Mouse (Mus musculus): ENCODE data around the gene Shank2. TPM values are rescaled to one million over a fixed set of nuclear protein-coding genes. Genes with fewer than 3 reads are reported as not detected.

Shank2 gene
- polyA plus RNA-seq, 1 experiment from 2014 or later: 2.6 TPM

GRCm38 (mm10) chr7:144153124-144153523, 151.4 kb downstream of the Shank2 start:
- no peak overlapping the region for H3K9ac ChIP-seq
- H3K4me1 ChIP-seq: no peaks in the 10 kb centered on the region
- no peak for ATAC-seq (replicated peaks; ENCODE audit: low FRiP score)
- H3K27ac ChIP-seq: no peak overlapping the region
- WGBS: 84% methylated on average over 4 of the region's 4 CpGs
- no peaks in the 10 kb centered on the region for H3K9me3 ChIP-seq (replicated peaks)
- H3K4me2 ChIP-seq: no peak overlapping the region
- no peaks in the 10 kb centered on the region for H3K36me3 ChIP-seq
- H3K4me3 ChIP-seq (replicated peaks): no peak overlapping the region
- no peaks in the 10 kb centered on the region for H3K27me3 ChIP-seq

DNA sequence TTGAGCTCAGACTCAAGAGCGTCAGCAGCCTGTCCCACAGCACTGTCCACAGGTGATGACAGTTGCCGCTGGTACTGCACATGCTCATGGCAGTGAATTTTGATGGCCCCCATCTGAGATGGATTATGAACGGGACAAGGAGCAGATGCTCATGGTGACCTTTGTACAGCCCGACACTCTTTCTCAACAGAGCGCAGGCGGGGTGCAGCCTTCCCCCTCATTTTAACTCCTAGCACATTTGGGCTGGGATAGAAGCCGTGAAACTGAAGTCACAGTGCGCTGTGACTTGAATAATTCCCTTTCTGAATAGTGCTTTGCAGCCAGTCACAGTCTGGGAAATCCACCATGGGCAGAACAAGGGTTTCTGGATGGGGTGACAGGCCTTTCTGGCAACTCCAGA, 152.0 kb downstream of the Shank2 start:
- 69% methylated on average over 8 of the region's 8 CpGs for WGBS
- Histone ChIP-seq H3K9me3 (replicated peaks) (no peaks in the 10 kb centered on the region), H3K4me2 (no peak overlapping the region), H3K4me1 (no peaks in the 10 kb centered on the region), H3K27ac (no peak overlapping the region), H3K36me3 (no peaks in the 10 kb centered on the region), H3K4me3 (replicated peaks) (no peak overlapping the region), H3K9ac (no peak overlapping the region), H3K27me3 (no peaks in the 10 kb centered on the region)
- no peak for ATAC-seq (replicated peaks; ENCODE audit: low FRiP score)

GRCm38 (mm10) chr7:144157936-144158335, 156.2 kb downstream of the Shank2 start:
- Histone ChIP-seq H3K27me3 (no peaks in the 10 kb centered on the region), H3K36me3 (no peaks in the 10 kb centered on the region), H3K27ac (no peak overlapping the region), H3K4me1 (no peaks in the 10 kb centered on the region), H3K9ac (no peak overlapping the region), H3K4me3 (replicated peaks) (no peak overlapping the region), H3K9me3 (replicated peaks) (no peaks in the 10 kb centered on the region), H3K4me2 (no peak overlapping the region)
- 82% methylated on average over 8 of the region's 8 CpGs for WGBS
- no peak for ATAC-seq (replicated peaks; ENCODE audit: low FRiP score)

- H3K27ac ChIP-seq: no peak overlapping the region
- H3K4me2 ChIP-seq: no peak overlapping the region
- H3K4me1 ChIP-seq: no peaks in the 10 kb centered on the region
- H3K9me3 ChIP-seq (replicated peaks): no peaks in the 10 kb centered on the region
- 89% methylated on average over 8 of the region's 8 CpGs for WGBS
- no peaks in the 10 kb centered on the region for H3K36me3 ChIP-seq
- ATAC-seq (replicated peaks; ENCODE audit: low FRiP score): no peak
- no peaks in the 10 kb centered on the region for H3K27me3 ChIP-seq
- no peak overlapping the region for H3K9ac ChIP-seq
- H3K4me3 ChIP-seq (replicated peaks): no peak overlapping the region
These were observed 157.8 kb downstream of the Shank2 start for GRCm38 (mm10) chr7:144159556-144159955.

DNA sequence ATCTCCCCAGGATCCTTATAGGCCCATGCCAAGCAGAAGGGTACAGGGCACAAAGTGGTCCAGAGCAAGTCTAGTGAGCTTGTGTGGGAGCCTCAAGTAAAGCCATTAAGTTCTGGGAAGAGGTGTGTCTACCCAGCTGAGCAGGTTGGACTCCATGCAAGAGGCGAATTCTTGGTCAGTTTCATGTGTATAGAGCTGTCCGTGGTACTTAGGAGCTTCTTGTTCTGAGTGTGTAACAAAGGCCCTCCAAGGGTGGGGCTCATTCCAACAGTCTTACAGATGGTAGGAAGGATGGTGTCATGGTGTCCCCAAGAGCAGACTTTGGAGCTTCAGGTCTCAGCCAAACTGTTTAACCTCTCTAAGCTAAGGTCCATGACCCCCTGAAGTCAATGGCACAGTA, 158.3 kb downstream of the Shank2 start:
- Histone ChIP-seq H3K4me1 (no peaks in the 10 kb centered on the region), H3K4me3 (replicated peaks) (no peak overlapping the region), H3K9me3 (replicated peaks) (no peaks in the 10 kb centered on the region), H3K9ac (no peak overlapping the region), H3K27ac (no peak overlapping the region), H3K36me3 (no peaks in the 10 kb centered on the region), H3K27me3 (no peaks in the 10 kb centered on the region), H3K4me2 (no peak overlapping the region)
- 65% methylated on average over 2 of the region's 2 CpGs for WGBS
- ATAC-seq (replicated peaks; ENCODE audit: low FRiP score): no peak

GRCm38 (mm10) chr7:144160646-144161249, 159.0 kb downstream of the Shank2 start:
- WGBS: 87% methylated on average over 15 of the region's 15 CpGs
- no peaks in the 10 kb centered on the region for H3K4me1 ChIP-seq
- no peak for ATAC-seq (replicated peaks; ENCODE audit: low FRiP score)

GRCm38 (mm10) chr7:144170272-144170671, 168.5 kb downstream of the Shank2 start:
- Histone ChIP-seq H3K27me3 (peaks cover 23% of the 10 kb centered on the region), H3K9me3 (replicated peaks) (no peaks in the 10 kb centered on the region), H3K36me3 (no peaks in the 10 kb centered on the region), H3K9ac (no peak overlapping the region), H3K4me2 (no peak overlapping the region), H3K4me3 (replicated peaks) (no peak overlapping the region), H3K4me1 (peaks cover under 1% of the 10 kb centered on the region), H3K27ac (no peak overlapping the region)
- ATAC-seq (replicated peaks; ENCODE audit: low FRiP score): no peak
- 65% methylated on average over 5 of the region's 5 CpGs for WGBS

More at GRCm38 (mm10) chr7:144160646-144161249, 159.0 kb downstream of the Shank2 start:
- H3K9ac ChIP-seq: no peak overlapping the region
- no peaks in the 10 kb centered on the region for H3K36me3 ChIP-seq
- no peak overlapping the region for H3K27ac ChIP-seq
- H3K4me2 ChIP-seq: no peak overlapping the region
- no peaks in the 10 kb centered on the region for H3K9me3 ChIP-seq (replicated peaks)
- no peak overlapping the region for H3K4me3 ChIP-seq (replicated peaks)
- no peaks in the 10 kb centered on the region for H3K27me3 ChIP-seq

- no peaks in the 10 kb centered on the region for H3K9me3 ChIP-seq (replicated peaks)
- no peak overlapping the region for H3K4me2 ChIP-seq
- H3K27me3 ChIP-seq: peaks cover 28% of the 10 kb centered on the region
- no peak overlapping the region for H3K4me3 ChIP-seq (replicated peaks)
- no peak overlapping the region for H3K27ac ChIP-seq
- H3K36me3 ChIP-seq: no peaks in the 10 kb centered on the region
- 87% methylated on average over 9 of the region's 9 CpGs for WGBS
- peaks cover 5% of the 10 kb centered on the region for H3K4me1 ChIP-seq
- ATAC-seq (replicated peaks; ENCODE audit: low FRiP score): no peak
- no peak overlapping the region for H3K9ac ChIP-seq
These were observed 169.0 kb downstream of the Shank2 start for GRCm38 (mm10) chr7:144170686-144171085.

GRCm38 (mm10) chr7:144173869-144174268, 172.1 kb downstream of the Shank2 start:
- no peak overlapping the region for H3K27ac ChIP-seq
- ATAC-seq (replicated peaks; ENCODE audit: low FRiP score): no peak
- no peak overlapping the region for H3K9ac ChIP-seq
- H3K4me1 ChIP-seq: peaks cover 16% of the 10 kb centered on the region
- 92% methylated on average over 6 of the region's 6 CpGs for WGBS
- no peak overlapping the region for H3K4me2 ChIP-seq
- H3K4me3 ChIP-seq (replicated peaks): no peak overlapping the region
- no peaks in the 10 kb centered on the region for H3K36me3 ChIP-seq
- no peaks in the 10 kb centered on the region for H3K9me3 ChIP-seq (replicated peaks)
- H3K27me3 ChIP-seq: peaks cover 43% of the 10 kb centered on the region

DNA sequence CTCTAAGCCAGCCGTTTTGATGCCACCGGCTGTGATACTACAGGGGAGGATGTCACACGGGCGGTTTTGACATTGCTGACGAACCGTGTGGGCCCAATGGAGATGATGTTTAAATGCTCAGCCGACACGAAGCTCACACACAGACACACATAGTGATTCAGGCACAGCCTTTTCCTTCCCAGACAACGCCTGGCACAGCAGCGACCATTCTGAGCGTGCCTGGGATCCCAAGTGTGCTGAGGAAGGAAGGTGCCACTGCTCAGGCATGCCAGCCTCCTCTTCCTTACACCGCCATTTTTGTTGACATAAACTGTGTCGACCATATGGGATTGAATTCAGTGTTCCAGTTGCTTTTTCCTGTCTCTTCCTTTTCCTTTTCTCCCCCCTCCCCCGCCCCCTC, 172.6 kb downstream of the Shank2 start:
- H3K4me2 ChIP-seq: no peak overlapping the region

DNA sequence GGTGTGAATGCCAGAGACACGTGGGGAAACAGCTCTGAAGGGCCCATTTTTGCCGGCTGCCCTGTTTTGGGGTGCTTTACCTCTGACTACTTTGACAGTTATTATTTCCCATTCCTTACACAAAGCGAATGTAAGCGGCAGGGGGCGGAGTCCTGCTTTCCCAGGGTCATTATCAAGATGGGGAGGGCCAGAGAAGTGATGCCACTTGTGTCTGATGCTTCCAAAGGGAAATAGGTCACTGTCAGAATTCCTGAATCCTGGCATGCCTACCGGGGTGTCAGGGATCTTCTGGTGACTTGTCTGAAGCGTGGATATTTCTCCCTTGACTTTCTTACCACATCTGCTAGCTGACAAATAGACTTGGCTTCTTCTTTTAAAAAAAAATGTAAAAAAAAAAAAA, 173.3 kb downstream of the Shank2 start:
- Histone ChIP-seq H3K4me2 (peak overlapping the region; percentile 68), H3K36me3 (no peaks in the 10 kb centered on the region), H3K9ac (no peak overlapping the region), H3K4me3 (replicated peaks) (peak overlapping the region; percentile 35), H3K9me3 (replicated peaks) (no peaks in the 10 kb centered on the region), H3K27ac (no peak overlapping the region), H3K27me3 (peaks cover 43% of the 10 kb centered on the region), H3K4me1 (peaks cover 16% of the 10 kb centered on the region)
- WGBS: 25% methylated on average over 7 of the region's 7 CpGs
- ATAC-seq (replicated peaks; ENCODE audit: low FRiP score): no peak

More for the DNA sequence above, 172.6 kb downstream of the Shank2 start:
- Histone ChIP-seq H3K4me3 (replicated peaks) (no peak overlapping the region), H3K27me3 (peaks cover 43% of the 10 kb centered on the region), H3K9ac (no peak overlapping the region), H3K27ac (no peak overlapping the region), H3K9me3 (replicated peaks) (no peaks in the 10 kb centered on the region), H3K4me1 (peaks cover 16% of the 10 kb centered on the region), H3K36me3 (no peaks in the 10 kb centered on the region)
- no peak for ATAC-seq (replicated peaks; ENCODE audit: low FRiP score)
- WGBS: 80% methylated on average over 14 of the region's 14 CpGs

GRCm38 (mm10) chr7:144175481-144176233, 173.9 kb downstream of the Shank2 start:
- H3K9me3 ChIP-seq (replicated peaks): no peaks in the 10 kb centered on the region
- 3% methylated on average over 40 of the region's 40 CpGs for WGBS
- H3K4me1 ChIP-seq: peaks cover 16% of the 10 kb centered on the region
- H3K27me3 ChIP-seq: peaks cover 43% of the 10 kb centered on the region
- peak overlapping the region; percentile 37 for H3K9ac ChIP-seq
- peak overlapping the region; percentile 33; the same call in 1 of the 2 replicates for H3K27ac ChIP-seq
- ATAC-seq (replicated peaks; ENCODE audit: low FRiP score): peak; percentile 60; the same call in 1 of the 2 replicates
- peak overlapping the region; percentile 68 for H3K4me2 ChIP-seq
- peak overlapping the region; percentile 35 for H3K4me3 ChIP-seq (replicated peaks)
- no peaks in the 10 kb centered on the region for H3K36me3 ChIP-seq

Data from kidney, embryonic 15.5 days (tissue).